Mouse (Mus musculus): ENCODE data around the gene Unc5b.

GRCm38 (mm10) chr10:60727301-60727700, 104.1 kb downstream of the Unc5b start:
- TF ChIP-seq POLR2A (IDR thresholded peaks at IDR 0.05; ENCODE audit: borderline replicate concordance, low read depth, low read length) (no peak), CTCF (IDR thresholded peaks at IDR 0.05; ENCODE audit: low read depth, low read length) (no peak)

Measured in bone marrow macrophage, adult 2 months (primary cell).